Mouse (Mus musculus) inflammation-experienced regulatory T-cells, adult 6 months (primary cell): ENCODE results near the gene Mef2a. TPM values are rescaled to one million over a fixed set of nuclear protein-coding genes. Genes with fewer than 3 reads are reported as not detected.

Experiments
- ATAC-seq: one replicate; pipeline ENCODE4 v1.8.0; 2017
- polyA plus RNA-seq, 3 experiments: library from polyadenylated mRNA; unstranded; fragments of 100-300 nt; shearing (Covaris generic); gene quantifications; one replicate each; pipeline ENCODE4 v1.2.1; 2017

Mef2a gene
- polyA plus RNA-seq, 3 experiments from 2014 or later: 11.4 to 12.0 (median 11.9) TPM

- ATAC-seq: peak; percentile 52
Observed at GRCm38 (mm10) chr7:67243121-67243893, 129.4 kb downstream of the Mef2a start.

DNA sequence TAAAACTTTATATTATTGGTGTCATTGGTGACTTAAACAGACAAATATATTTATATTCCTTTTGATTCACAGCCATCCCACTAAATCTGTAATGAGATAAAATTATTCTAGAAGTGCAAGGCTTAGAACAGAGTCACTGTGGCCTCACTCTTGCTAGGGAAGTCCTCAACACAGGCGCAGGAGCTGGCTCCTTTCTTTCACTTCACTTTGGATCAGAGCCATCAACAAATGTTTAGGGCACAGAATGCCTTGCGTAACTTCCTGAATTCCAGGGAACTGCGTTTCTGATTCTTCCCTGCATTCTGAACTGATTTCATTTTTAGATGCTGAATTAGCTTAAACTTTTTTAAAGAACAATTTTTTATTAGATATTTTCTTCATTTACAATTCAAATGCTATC, 130.7 kb downstream of the Mef2a start:
- no peak for ATAC-seq

- ATAC-seq: no peak
Observed at GRCm38 (mm10) chr7:67237752-67238151, 134.9 kb downstream of the Mef2a start.

- ATAC-seq: no peak
Observed at GRCm38 (mm10) chr7:67236351-67236750, 136.3 kb downstream of the Mef2a start.

DNA sequence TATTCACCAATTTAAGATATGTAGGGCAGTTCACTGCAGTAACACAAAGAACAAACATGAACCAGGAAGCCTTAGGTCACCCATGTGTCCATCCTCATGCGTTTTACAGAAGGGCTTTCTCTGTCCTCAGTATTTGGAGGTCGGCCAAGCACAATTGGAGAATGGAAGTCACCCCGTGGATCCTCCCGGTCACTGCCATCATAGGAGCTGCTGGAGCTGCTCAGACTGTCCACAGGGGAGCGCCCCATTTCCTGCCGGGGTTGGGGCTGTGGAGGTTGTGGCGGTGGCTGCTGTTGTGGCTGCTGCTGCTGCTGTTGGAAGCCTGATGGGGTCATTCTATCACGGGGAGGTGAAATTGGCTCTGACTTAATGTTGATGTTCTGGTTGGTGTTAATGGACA, 137.9 kb downstream of the Mef2a start:
- ATAC-seq: no peak

GRCm38 (mm10) chr7:67232504-67232903, 140.2 kb downstream of the Mef2a start:
- ATAC-seq: no peak

GRCm38 (mm10) chr7:67230640-67231140, 142.0 kb downstream of the Mef2a start:
- ATAC-seq: no peak

- ATAC-seq: no peak
Observed at GRCm38 (mm10) chr7:67230221-67230620, 142.4 kb downstream of the Mef2a start.

DNA sequence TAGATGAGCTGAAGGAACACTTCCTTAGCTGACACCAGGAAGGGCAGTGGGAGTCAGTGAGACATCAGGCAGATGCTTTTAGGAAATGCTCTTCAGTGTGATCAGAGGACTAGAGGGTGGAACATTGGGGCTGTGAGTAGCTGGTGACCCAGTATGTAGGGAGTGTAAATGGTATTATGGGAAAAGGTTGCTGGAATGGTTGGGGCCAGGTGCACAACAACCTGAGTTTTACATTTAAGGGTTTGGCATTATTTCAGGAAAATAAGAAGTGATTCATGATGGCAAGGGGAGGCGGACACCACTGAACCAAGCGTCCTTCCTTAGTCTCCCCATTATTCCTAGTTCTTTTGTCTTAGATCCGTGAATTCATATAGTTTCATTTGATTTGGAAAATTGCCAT, 143.0 kb downstream of the Mef2a start:
- no peak for ATAC-seq

GRCm38 (mm10) chr7:67228891-67229602, 143.6 kb downstream of the Mef2a start:
- ATAC-seq: peak; percentile 76

DNA sequence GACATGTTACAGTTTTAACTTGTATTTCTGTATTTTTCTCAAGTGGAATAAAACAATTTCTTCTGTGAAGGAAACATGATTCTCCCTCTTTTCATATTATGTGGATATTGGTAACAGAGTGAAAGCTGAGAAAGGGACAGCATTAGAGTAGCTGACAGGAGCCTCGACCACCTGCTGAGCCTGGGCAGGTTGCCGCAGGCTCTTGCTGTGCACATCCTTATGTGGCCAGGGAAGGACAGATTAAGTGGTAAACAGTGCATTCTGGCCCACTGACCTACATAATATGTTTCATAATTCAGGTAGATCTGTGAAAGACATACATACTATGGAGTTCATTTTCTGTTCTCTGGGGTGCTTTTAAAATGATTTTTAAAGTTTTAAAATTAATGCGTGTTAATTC, 144.3 kb downstream of the Mef2a start:
- no peak for ATAC-seq

DNA sequence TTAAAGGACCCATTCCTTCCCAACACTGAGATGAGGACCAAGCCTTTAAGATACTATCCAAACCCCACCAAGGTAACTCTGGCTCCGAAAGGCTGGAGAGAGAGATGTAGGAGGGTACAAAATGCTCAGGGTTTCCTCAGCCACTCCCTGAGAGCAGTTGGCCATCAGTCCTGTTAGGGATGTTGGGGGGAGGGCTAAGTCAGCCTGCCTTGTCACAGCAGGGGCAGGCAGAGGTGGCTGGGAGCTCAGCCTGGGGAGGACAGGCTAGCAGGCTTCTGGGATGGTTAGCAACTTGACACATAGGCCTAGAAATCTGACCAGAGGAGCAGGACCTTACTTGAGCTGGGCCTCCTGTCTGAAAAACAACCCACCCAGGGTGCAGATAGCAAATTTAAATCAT, 145.1 kb downstream of the Mef2a start:
- no peak for ATAC-seq

DNA sequence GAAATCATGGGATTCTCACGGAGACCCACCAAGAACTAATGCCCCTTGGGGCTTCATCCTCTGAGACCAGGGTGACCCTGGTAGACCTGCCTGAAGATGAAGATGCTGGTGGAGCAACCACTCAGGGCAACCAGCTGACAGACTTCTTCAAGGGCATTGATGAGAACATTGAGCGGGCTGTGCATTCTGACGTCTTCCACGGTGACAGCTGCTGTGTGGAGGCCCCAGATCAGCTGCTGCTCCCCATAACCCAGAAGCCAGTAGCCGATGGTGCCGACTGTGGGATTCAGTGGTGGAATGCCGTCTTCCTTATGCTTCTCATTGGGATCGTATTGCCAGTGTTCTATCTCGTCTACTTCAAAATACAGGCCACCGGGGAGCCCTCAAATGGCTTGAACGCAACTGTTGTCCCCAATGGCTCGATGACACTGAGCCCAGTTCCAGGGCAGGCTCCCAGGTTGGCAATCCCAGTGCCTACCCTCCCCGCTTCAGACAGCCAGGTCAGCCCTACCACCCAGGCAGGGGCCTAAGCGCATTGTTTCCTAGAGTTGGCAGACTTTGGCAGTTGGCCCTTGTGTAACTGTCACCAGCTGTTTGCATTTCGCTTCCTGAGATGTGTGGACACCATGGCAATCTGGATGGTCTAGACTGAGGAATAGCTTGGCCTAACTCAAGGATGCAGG, 146.6 kb downstream of the Mef2a start:
- no peak for ATAC-seq

GRCm38 (mm10) chr7:67222220-67222862, 150.3 kb downstream of the Mef2a start, which contains the start of gene Lysmd4:
Gene Lysmd4 (plus strand): TSS chr7:67222544.
- peak; percentile 98 for ATAC-seq

DNA sequence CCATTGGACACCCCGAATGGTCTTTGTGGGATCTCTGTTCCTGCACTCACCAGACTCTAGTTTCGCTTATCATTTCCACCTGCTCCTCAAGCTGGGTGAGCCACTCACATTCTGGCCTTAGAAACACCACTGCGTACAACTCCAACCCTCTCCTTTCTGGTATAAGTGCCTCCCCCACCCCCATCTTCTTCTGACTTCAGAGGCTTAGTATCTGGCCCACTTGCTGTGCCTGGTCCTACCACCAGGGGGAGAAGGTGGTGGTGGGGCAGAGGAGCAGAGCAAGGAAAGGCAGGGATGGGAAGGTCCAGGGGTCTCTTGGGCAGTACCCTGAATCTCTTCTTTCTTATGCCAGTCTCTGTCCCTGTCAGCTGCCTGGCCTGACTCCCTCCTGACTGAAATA, 155.6 kb downstream of the Mef2a start:
- ATAC-seq: peak; percentile 70

DNA sequence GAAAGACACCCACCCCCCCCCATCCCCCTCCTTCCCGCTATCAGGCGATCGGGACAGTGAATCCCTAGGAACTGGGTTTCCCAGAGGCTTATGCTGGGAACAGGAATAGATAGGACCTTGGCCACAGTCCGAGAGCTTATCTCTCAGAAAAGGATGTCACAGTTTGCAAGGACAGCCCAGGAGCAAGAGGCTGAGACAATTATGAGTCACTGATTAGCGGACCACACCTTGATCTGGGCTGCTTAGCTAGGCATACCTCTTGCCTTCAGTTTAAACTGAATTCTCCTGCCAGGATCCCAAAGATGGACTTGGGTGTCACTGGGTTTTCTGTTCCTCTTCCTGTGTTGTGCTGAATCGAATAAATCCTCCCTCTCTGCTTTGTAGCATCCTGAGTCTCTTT, 156.3 kb downstream of the Mef2a start:
- ATAC-seq: no peak

DNA sequence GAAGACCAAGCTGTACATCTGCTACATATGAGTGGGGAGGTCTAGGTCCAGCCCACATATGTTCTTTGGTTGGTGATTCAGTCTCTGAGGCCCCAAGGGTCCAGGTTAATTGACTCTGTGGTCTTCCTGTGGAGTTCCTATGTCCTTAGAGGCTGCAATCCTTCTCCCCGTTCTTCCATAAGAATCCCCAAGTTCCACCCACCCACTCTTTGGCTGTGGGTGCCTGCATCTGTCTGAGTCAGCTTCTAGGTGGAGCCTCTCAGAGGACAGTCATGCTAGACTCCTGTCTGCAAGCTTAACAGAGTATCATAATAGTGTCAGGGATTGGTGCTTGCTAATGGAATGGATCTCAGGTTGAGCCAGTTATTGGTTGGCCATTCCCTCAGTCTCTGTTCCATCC, 159.1 kb downstream of the Mef2a start:
- ATAC-seq: no peak

- no peak for ATAC-seq
Observed at GRCm38 (mm10) chr7:67211971-67212370, 160.7 kb downstream of the Mef2a start.

- ATAC-seq: no peak
Observed at GRCm38 (mm10) chr7:67211341-67211740, 161.3 kb downstream of the Mef2a start.

GRCm38 (mm10) chr7:67210004-67210833, 162.4 kb downstream of the Mef2a start:
- no peak for ATAC-seq

DNA sequence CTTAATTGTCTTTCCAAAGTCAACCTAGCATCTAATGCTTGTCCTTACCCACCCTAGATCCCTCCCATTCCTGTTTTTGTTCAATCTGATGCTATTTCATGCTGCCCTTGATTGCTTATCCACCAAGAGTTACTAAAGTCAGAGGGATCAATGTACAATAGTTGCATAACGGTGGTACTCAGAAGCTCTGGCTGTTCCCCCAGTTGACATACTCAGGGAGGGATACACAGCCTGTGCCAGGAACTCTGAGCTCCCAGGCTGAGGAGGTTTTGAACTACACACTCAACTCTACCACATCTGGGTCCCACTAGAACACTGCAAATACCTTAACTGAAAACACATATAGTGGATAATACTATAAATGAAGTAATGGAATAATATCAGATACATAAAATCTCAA, 164.3 kb downstream of the Mef2a start:
- ATAC-seq: no peak

- ATAC-seq: no peak
Observed at GRCm38 (mm10) chr7:67207701-67208100, 165.0 kb downstream of the Mef2a start.
